Mouse (Mus musculus): ENCODE results near the gene Pbx1.

DNA sequence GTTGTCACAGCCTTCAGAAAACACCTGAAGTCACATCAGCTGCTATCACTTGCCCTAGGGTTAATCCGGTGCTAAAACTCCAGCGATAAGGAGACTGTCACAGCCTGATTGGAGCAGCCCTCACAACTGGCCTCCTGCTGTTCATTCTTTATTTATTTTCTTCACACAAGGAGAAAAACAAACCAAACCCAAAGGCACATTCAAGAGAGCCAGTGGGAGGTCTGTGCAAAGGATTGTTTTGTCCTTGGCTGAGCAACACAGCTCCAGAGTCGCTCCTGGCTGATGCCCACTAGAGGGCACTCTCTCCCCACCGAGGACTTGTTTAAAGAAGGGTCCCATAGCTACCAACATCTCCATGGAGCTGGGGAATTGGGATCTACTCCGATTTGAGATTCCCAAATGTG is 218.0 kb downstream of the Pbx1 start:
- TF ChIP-seq GATA1 (IDR thresholded peaks at IDR 0.05; ENCODE audit: low read length) (no peak), TAL1 (IDR thresholded peaks at IDR 0.05; ENCODE audit: low read length) (no peak)
